ENCODE assay signal across 12 mouse cellular contexts in genomic region chr10:64088774-64089460, GRCm38 (mm10). TPM values are rescaled to one million over a fixed set of nuclear protein-coding genes. Genes with fewer than 3 reads are reported as not detected.
A peak's percentile ranks its signal among the peaks of the same experiment; 100 is the strongest.
DNase-seq lines count a peak whose midpoint lies in the region; ATAC-seq and TF ChIP-seq lines count a peak whose summit lies in the region.
"Had no signal": no experiment of that assay in that cellular context is flagged by ENCODE, and none has a peak within 500 bp of the region (broad histone marks: within the 10 kb centered on the region; RNA-seq: fewer than 3 reads in every experiment).

No protein-coding gene starts in this region.

- no peak for DNase-seq in layer of hippocampus, adult 2 months (ENCODE audit: low spot score in 2 of 2)
- no peak for DNase-seq in layer of hippocampus, postnatal 25 days (ENCODE audit: extremely low spot score in 1 of 2, low spot score in 1 of 2)
- no peak for DNase-seq in forebrain, embryonic 10.5 days (ENCODE audit: extremely low spot score, low spot score)
- DNase-seq in layer of hippocampus, postnatal 36 days = no peak
- DNase-seq in spleen, postnatal 36 days (ENCODE audit: low spot score in 2 of 2) = no peak
- DNase-seq: adrenal gland, adult 8-10 months; lung, postnatal 36 days; thymus, postnatal 4 days had no signal

- WGBS in forebrain, embryonic 10.5 days = 19% methylated on average over 19 of the region's 19 CpGs
- 34% methylated on average over 19 of the region's 19 CpGs for WGBS in intestine, embryonic 16.5 days
- 24% methylated on average over 19 of the region's 19 CpGs for WGBS in neural tube, embryonic 14.5 days

- no peak for ATAC-seq in intestine, embryonic 16.5 days
- no peak for ATAC-seq in neural tube, embryonic 14.5 days (ENCODE audit: low read depth)
- no peak for ATAC-seq in erythroblast, adult 5-6 weeks (replicated peaks; ENCODE audit: low FRiP score, poor library complexity, severe bottlenecking)

- peaks cover 46% of the 10 kb centered on the region for H3K4me1 ChIP-seq in forebrain, embryonic 10.5 days
- H3K4me1 ChIP-seq in intestine, embryonic 16.5 days (ENCODE audit: control insufficient read depth, insufficient read depth, low read length) = no peaks in the 10 kb centered on the region
- peaks cover 4% of the 10 kb centered on the region; the same call in 1 of the 2 replicates for H3K4me1 ChIP-seq in neural tube, embryonic 14.5 days (ENCODE audit: control insufficient read depth, insufficient read depth, low read length)

- no peaks in the 10 kb centered on the region for H3K9me3 ChIP-seq in forebrain, embryonic 10.5 days
- H3K9me3 ChIP-seq in intestine, embryonic 16.5 days (ENCODE audit: control insufficient read depth, low read length) = no peaks in the 10 kb centered on the region
- no peaks in the 10 kb centered on the region for H3K9me3 ChIP-seq in neural tube, embryonic 14.5 days (ENCODE audit: control insufficient read depth, low read length)
- H3K9me3 ChIP-seq: heart, embryonic 15.5 days had no signal

- peaks cover 55% of the 10 kb centered on the region for H3K27me3 ChIP-seq in forebrain, embryonic 10.5 days (ENCODE audit: poor library complexity, severe bottlenecking)
- peaks cover 11% of the 10 kb centered on the region; the same call in 1 of the 2 replicates for H3K27me3 ChIP-seq in intestine, embryonic 16.5 days (replicated peaks; ENCODE audit: control insufficient read depth, insufficient read depth, low read length)
- peaks cover 2% of the 10 kb centered on the region; the same call in 1 of the 2 replicates for H3K27me3 ChIP-seq in neural tube, embryonic 14.5 days (ENCODE audit: control insufficient read depth, insufficient read depth, low read length)

- H3K4me2 ChIP-seq in intestine, embryonic 16.5 days (ENCODE audit: low read depth, low read length) = 0 out of 2 replicates have a peak overlapping the region, but pooled peaks have one; percentile 2
- H3K4me2 ChIP-seq in neural tube, embryonic 14.5 days (ENCODE audit: low read depth, low read length) = peak overlapping the region; percentile 88

- H3K4me3 ChIP-seq in layer of hippocampus, adult 2 months = peak overlapping the region; percentile 66
- H3K4me3 ChIP-seq in forebrain, embryonic 10.5 days = peak overlapping the region; percentile 56; the same call in 1 of the 2 replicates
- no peak overlapping the region for H3K4me3 ChIP-seq in intestine, embryonic 16.5 days (ENCODE audit: low read length)
- H3K4me3 ChIP-seq in neural tube, embryonic 14.5 days (ENCODE audit: low read depth, low read length) = peak overlapping the region; percentile 49

- no peak for TF ChIP-seq CTCF in layer of hippocampus, adult 2 months (conservative IDR thresholded peaks at IDR 0.05)

- no peaks in the 10 kb centered on the region for H3K36me3 ChIP-seq in forebrain, embryonic 10.5 days (replicated peaks)
- H3K36me3 ChIP-seq in intestine, embryonic 16.5 days (ENCODE audit: control insufficient read depth, insufficient read depth, low read length) = no peaks in the 10 kb centered on the region
- no peaks in the 10 kb centered on the region for H3K36me3 ChIP-seq in neural tube, embryonic 14.5 days (ENCODE audit: control insufficient read depth, insufficient read depth, low read length)
- H3K36me3 ChIP-seq: heart, embryonic 15.5 days had no signal

- no peak overlapping the region for H3K9ac ChIP-seq in intestine, embryonic 16.5 days (ENCODE audit: low read depth, low read length)
- H3K9ac ChIP-seq in neural tube, embryonic 14.5 days (replicated peaks; ENCODE audit: low read depth, low read length) = peak overlapping the region; percentile 76; the same call in 1 of the 2 replicates

- H3K27ac ChIP-seq in layer of hippocampus, adult 2 months = peak overlapping the region; percentile 89
- no peak overlapping the region for H3K27ac ChIP-seq in forebrain, embryonic 10.5 days
- H3K27ac ChIP-seq in intestine, embryonic 16.5 days (ENCODE audit: low read length) = no peak overlapping the region
- H3K27ac ChIP-seq in neural tube, embryonic 14.5 days (ENCODE audit: low read depth, low read length) = no peak overlapping the region
- H3K27ac ChIP-seq: heart, embryonic 15.5 days had no signal

RNA-seq across cellular contexts. Expression of gene Lrrtm3, which starts 1.2 kb away (rescaled TPM):
- 10 to 100 TPM; 18.2 to 21.1 TPM for total RNA-seq in layer of hippocampus, adult 2 months (2021)
- total RNA-seq in layer of hippocampus, postnatal 25 days (2021) = 10 to 100 TPM; 23.6 to 25.5 TPM
- polyA plus RNA-seq in forebrain, embryonic 10.5 days (2016; fragmentation: Nextera tagmentation; extraction: Ambion mirVana) = 1.4 and 1.9 TPM in 2 replicates
- 3.0 and 3.7 TPM in 2 replicates for polyA plus RNA-seq in intestine, embryonic 16.5 days (2015; fragmentation: Nextera tagmentation; extraction: Ambion mirVana)
- 33.2 and 50.0 TPM in 2 replicates for polyA plus RNA-seq in neural tube, embryonic 14.5 days (2014; fragmentation: Nextera tagmentation; extraction: Ambion mirVana)
- 10 to 100 TPM; 19.7 to 23.6 TPM for total RNA-seq in layer of hippocampus, postnatal 36 days (2021)
- total RNA-seq in erythroblast, adult 5-6 weeks (2015; ENCODE audit: low replicate concordance) = not detected in 2 replicates
- total RNA-seq in erythroblast, adult 5-6 weeks (2017; ENCODE audit: low replicate concordance) = not detected in 2 replicates

Comparison
In these comparisons a context has a peak if more than half of its experiments do, and no peak if none do; other contexts are left out.
1. RNA of gene Lrrtm3, which starts 1.2 kb away (total RNA-seq): 23.6 to 25.5 TPM in layer of hippocampus, postnatal 25 days, 19.7 to 23.6 TPM in layer of hippocampus, postnatal 36 days and 18.2 to 21.1 TPM in layer of hippocampus, adult 2 months; not detected in erythroblast, adult 5-6 weeks; every median in the first group is over 10 times any median in the second.